Mouse (Mus musculus) hindbrain, embryonic 12.5 days (tissue): Measurements from ENCODE around the gene Fmo1. TPM values are rescaled to one million over a fixed set of nuclear protein-coding genes. Genes with fewer than 3 reads are reported as not detected.

Experiments
- ATAC-seq: fragments of 200-750 bp; cut with Nextera tagmentation; 2 replicates; pipeline ENCODE4 v1.8.0; 2017; ENCODE audit warnings: moderate TSS enrichment; ENCODE audit not compliant: low FRiP score
- H3K27ac ChIP-seq: fragments of 300-500 bp; sonication (generic); 2 replicates; pipeline ENCODE4 v1.5.1; 2016; ENCODE audit warnings: mild to moderate bottlenecking
- H3K27me3 ChIP-seq: fragments of 300-500 bp; sonication (generic); 2 replicates; pipeline ENCODE4 v1.6.1; 2016; ENCODE audit warnings: mild to moderate bottlenecking
- H3K36me3 ChIP-seq: fragments of 300-500 bp; sonication (generic); 2 replicates; pipeline ENCODE4 v1.6.1; 2016; ENCODE audit warnings: mild to moderate bottlenecking
- H3K4me1 ChIP-seq: fragments of 300-500 bp; sonication (generic); 2 replicates; pipeline ENCODE4 v1.6.1; 2016
- H3K4me2 ChIP-seq: fragments of 300-500 bp; sonication (generic); replicated peaks from 2 replicates; pipeline ENCODE4 v1.6.1; 2016; ENCODE audit warnings: mild to moderate bottlenecking
- H3K4me3 ChIP-seq: fragments of 300-500 bp; sonication (generic); 2 replicates; pipeline ENCODE4 v1.5.1; 2016; ENCODE audit warnings: mild to moderate bottlenecking
- H3K9ac ChIP-seq: fragments of 300-500 bp; sonication (generic); 2 replicates; pipeline ENCODE4 v1.6.1; 2016; ENCODE audit warnings: mild to moderate bottlenecking, moderate library complexity
- H3K9me3 ChIP-seq: fragments of 300-500 bp; sonication (generic); replicated peaks from 2 replicates; pipeline ENCODE4 v1.6.1; 2016; ENCODE audit warnings: mild to moderate bottlenecking
- WGBS: fragments of 180-500 bp; shearing (Covaris S2); methylation state at CpG from one replicate; pipeline ENCODE4 v1.1.7; 2016; 5-methylcytosine and 5-hydroxymethylcytosine counted together
- polyA plus RNA-seq: library from polyadenylated mRNA; unstranded; fragments of >200 nt; fragmentation: Nextera tagmentation; extraction: Ambion mirVana; gene quantifications from 2 replicates; pipeline ENCODE4 v1.2.1, GENCODE M21; 2016

Gene Fmo1
- polyA plus RNA-seq, 1 experiment from 2014 or later, result 28.3 TPM

DNA sequence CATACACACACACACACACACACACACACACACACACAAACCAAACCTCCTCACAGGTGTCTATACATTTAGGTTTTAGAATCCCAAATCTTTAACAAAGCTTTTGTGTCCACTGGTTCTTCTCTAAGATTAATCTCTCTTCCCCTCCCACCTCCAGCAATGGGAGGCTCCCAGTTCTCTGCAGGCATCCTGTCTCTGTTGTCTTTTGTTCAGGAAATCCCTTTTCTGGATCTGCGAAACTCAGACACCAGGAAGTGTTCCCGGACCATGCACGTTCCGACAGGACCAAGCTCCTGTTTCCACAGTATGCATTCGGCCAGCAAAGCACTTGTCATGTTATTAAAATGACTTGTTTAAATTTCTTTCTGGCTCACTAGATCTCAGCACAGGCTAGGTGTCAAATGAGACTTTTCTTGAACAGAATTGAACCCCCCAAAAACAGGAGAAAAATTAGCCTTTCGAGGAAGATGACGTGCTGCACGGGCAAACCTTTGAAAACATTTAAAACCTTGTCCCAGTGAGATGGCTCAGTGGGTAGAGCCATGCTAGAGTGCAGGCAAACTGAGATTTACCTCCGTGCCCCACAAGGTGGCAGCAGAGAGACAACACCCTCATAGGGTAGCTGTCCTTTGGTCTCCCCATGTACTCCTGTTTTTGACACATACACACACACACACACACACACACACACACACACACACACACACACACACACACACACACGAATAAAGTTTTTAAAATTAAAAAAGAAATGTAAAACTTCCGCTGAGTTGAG lies 13.4 kb upstream of the Fmo1 start:
- H3K9ac ChIP-seq, result no peak overlapping the region
- 62% methylated on average over 11 of the region's 11 CpGs for WGBS
- H3K4me2 ChIP-seq, result no peak overlapping the region
- H3K27me3 ChIP-seq, result no peaks in the 10 kb centered on the region
- H3K36me3 ChIP-seq, result no peaks in the 10 kb centered on the region
- no peak overlapping the region for H3K27ac ChIP-seq
- H3K4me1 ChIP-seq, result no peaks in the 10 kb centered on the region
- H3K9me3 ChIP-seq, result no peaks in the 10 kb centered on the region
- H3K4me3 ChIP-seq, result no peak overlapping the region
- no peak for ATAC-seq

DNA sequence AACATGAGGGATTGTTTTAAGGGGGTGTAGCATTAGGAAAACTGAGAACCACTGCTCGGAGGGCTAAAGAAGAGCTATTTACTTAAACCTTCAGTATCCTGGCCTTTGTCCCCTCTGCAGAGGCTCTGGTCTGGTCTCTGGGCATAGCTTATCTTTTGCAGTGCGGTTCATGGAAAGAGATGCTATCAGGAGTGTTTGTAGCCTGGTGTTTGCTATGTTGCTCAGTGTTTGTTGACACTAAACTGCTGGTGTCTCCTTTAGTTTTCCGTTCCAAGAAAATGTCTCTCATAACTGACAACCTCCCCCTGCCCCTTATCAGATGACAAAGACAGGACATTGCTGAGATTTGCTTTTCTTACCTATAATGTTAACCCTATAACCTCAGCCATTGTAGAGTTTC lies 8.7 kb upstream of the Fmo1 start:
- Histone ChIP-seq H3K36me3 (no peaks in the 10 kb centered on the region), H3K4me1 (no peaks in the 10 kb centered on the region), H3K27me3 (no peaks in the 10 kb centered on the region), H3K27ac (no peak overlapping the region), H3K4me3 (no peak overlapping the region), H3K9ac (no peak overlapping the region), H3K9me3 (no peaks in the 10 kb centered on the region), H3K4me2 (no peak overlapping the region)
- no peak for ATAC-seq
- WGBS, result 77% methylated on average over 3 of the region's 3 CpGs

DNA sequence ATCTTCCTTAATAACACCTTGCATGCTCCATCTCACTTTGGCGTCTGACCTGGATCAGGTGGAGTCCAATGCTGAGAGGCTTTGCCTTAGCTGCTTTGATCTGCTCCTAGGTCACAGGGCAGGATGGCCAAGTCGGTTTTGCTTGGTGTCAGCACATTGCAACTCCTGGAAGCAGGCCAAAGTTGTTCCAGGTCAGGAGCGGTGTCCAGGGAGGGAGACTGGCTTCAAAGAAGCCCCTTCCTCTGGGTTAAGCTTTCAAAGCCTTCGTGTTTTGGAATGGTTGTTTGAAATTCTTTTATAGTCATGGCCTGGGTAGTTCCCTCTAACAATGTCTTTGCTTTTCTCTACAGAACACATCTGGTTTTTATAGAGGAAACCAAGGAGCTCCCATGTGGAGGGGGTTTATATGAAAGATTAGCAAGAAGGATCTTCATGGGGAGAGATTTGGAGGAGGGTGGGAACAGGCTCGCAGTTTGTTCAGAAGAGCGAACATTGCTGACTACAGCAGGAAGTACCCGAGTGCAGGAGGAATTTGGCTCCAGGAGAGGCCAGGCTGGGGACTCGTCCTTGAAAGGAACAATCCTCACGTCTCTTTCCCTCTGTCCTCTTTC lies 5.4 kb upstream of the Fmo1 start:
- H3K36me3 ChIP-seq, result no peaks in the 10 kb centered on the region
- 73% methylated on average over 9 of the region's 9 CpGs for WGBS
- no peak for ATAC-seq
- H3K4me1 ChIP-seq, result no peaks in the 10 kb centered on the region
- H3K9me3 ChIP-seq, result 0 out of 2 replicates have a peak, but pooled peaks cover 4% of the 10 kb centered on the region
- no peak overlapping the region for H3K4me3 ChIP-seq
- no peak overlapping the region; the same call in 1 of the 2 replicates for H3K9ac ChIP-seq
- H3K27ac ChIP-seq, result peak overlapping the region; percentile 57
- no peak overlapping the region for H3K4me2 ChIP-seq
- H3K27me3 ChIP-seq, result no peaks in the 10 kb centered on the region

DNA sequence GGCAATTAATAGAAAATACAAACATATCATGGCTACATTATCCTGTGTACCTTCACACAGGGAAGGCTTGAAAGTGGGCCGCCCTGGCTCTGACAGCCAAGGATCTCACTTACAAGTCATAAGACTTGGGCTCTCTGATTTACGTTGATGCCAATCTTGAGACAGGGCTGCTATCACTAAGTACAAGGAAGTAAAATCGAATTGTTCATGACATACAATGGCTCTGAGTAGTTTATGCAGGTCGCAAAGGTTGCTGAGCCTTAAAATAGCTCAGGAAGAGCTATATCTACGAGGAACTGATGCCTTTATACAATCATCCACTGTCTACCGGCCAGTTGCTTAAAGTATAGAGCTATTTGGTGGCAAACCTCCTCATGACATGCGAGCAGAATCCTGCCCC lies 4.6 kb upstream of the Fmo1 start:
- H3K4me2 ChIP-seq, result no peak overlapping the region
- no peaks in the 10 kb centered on the region for H3K27me3 ChIP-seq
- 0 out of 2 replicates have a peak, but pooled peaks cover 4% of the 10 kb centered on the region for H3K9me3 ChIP-seq
- no peak overlapping the region for H3K4me3 ChIP-seq
- ATAC-seq, result no peak
- no peaks in the 10 kb centered on the region for H3K36me3 ChIP-seq
- no peak overlapping the region for H3K9ac ChIP-seq
- no peaks in the 10 kb centered on the region for H3K4me1 ChIP-seq
- no peak overlapping the region; the same call in 1 of the 2 replicates for H3K27ac ChIP-seq
- 79% methylated on average over 7 of the region's 7 CpGs for WGBS

DNA sequence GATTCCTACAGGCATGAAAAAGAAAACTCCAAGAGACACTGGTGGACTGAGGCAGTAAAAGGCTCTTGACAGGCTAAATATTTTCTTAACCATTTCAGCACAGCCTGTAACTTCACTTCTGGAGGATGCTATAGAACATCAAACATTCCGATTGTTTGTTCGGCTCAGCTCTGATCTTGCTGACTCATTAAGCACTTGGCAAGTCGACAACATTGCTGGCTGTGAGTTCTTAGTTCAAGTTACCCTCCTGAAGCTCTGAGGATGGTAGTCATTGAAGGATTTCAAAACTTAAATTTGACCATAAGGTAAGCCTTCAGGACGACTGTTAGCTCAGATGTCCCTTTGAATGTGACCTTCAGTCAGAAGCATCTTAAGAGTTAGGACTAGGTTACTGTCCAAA lies 986 bp upstream of the Fmo1 start:
- Histone ChIP-seq H3K27me3 (no peaks in the 10 kb centered on the region), H3K9me3 (0 out of 2 replicates have a peak, but pooled peaks cover 4% of the 10 kb centered on the region), H3K4me3 (no peak overlapping the region), H3K9ac (no peak overlapping the region), H3K4me1 (0 out of 2 replicates have a peak, but pooled peaks cover 2% of the 10 kb centered on the region), H3K4me2 (no peak overlapping the region), H3K36me3 (no peaks in the 10 kb centered on the region), H3K27ac (no peak overlapping the region)
- WGBS, result 82% methylated on average over 4 of the region's 4 CpGs
- ATAC-seq, result no peak

- H3K27me3 ChIP-seq, result no peaks in the 10 kb centered on the region
- WGBS, result 72% methylated on average over 3 of the region's 3 CpGs
- H3K9me3 ChIP-seq, result 0 out of 2 replicates have a peak, but pooled peaks cover 4% of the 10 kb centered on the region
- H3K4me1 ChIP-seq, result 0 out of 2 replicates have a peak, but pooled peaks cover 5% of the 10 kb centered on the region
- no peak overlapping the region for H3K9ac ChIP-seq
- no peak overlapping the region for H3K4me2 ChIP-seq
- ATAC-seq, result no peak
- H3K36me3 ChIP-seq, result no peaks in the 10 kb centered on the region
- H3K27ac ChIP-seq, result no peak overlapping the region
- H3K4me3 ChIP-seq, result no peak overlapping the region
Observed at GRCm38 (mm10) chr1:162865493-162865830, 948 bp downstream of the Fmo1 start.

- WGBS, result 83% methylated on average over 8 of the region's 8 CpGs
- Histone ChIP-seq H3K9me3 (0 out of 2 replicates have a peak, but pooled peaks cover 4% of the 10 kb centered on the region), H3K4me3 (no peak overlapping the region), H3K27ac (no peak overlapping the region), H3K27me3 (no peaks in the 10 kb centered on the region), H3K9ac (no peak overlapping the region), H3K36me3 (no peaks in the 10 kb centered on the region), H3K4me1 (peaks cover 7% of the 10 kb centered on the region; the same call in 1 of the 2 replicates), H3K4me2 (no peak overlapping the region)
- no peak for ATAC-seq
Observed at GRCm38 (mm10) chr1:162864816-162865492, 1.5 kb downstream of the Fmo1 start.

GRCm38 (mm10) chr1:162864279-162864678 lies 2.1 kb downstream of the Fmo1 start:
- no peak overlapping the region for H3K4me2 ChIP-seq
- no peak for ATAC-seq
- H3K9me3 ChIP-seq, result 0 out of 2 replicates have a peak, but pooled peaks cover 4% of the 10 kb centered on the region
- no peaks in the 10 kb centered on the region for H3K36me3 ChIP-seq
- peaks cover 11% of the 10 kb centered on the region; the same call in 1 of the 2 replicates for H3K4me1 ChIP-seq
- no peak overlapping the region for H3K27ac ChIP-seq
- H3K27me3 ChIP-seq, result no peaks in the 10 kb centered on the region
- no peak overlapping the region for H3K9ac ChIP-seq
- 98% methylated on average over 5 of the region's 5 CpGs for WGBS
- H3K4me3 ChIP-seq, result no peak overlapping the region

DNA sequence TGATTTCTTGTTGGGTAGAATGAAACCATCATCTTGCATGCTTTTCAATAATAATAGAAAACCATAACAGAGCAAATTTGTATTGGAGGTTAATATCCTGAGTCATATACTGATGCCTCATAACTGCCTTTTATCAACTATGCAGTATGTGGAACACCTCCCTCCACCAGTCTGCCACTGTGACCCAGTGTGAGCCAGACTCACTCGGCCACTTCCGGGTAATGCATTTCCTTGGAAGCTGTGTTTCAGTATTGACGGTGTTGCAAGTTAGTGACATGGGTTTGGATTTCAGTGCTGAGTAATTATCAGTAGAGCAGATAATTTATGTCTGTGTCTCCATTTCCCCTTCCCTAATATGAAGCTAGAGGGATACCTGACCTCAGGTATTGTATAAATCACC lies 2.8 kb downstream of the Fmo1 start:
- 85% methylated on average over 3 of the region's 3 CpGs for WGBS
- Histone ChIP-seq H3K36me3 (no peaks in the 10 kb centered on the region), H3K27ac (no peak overlapping the region), H3K27me3 (no peaks in the 10 kb centered on the region), H3K4me1 (peaks cover 18% of the 10 kb centered on the region), H3K4me2 (no peak overlapping the region), H3K4me3 (no peak overlapping the region), H3K9me3 (0 out of 2 replicates have a peak, but pooled peaks cover 2% of the 10 kb centered on the region), H3K9ac (no peak overlapping the region)
- no peak for ATAC-seq

DNA sequence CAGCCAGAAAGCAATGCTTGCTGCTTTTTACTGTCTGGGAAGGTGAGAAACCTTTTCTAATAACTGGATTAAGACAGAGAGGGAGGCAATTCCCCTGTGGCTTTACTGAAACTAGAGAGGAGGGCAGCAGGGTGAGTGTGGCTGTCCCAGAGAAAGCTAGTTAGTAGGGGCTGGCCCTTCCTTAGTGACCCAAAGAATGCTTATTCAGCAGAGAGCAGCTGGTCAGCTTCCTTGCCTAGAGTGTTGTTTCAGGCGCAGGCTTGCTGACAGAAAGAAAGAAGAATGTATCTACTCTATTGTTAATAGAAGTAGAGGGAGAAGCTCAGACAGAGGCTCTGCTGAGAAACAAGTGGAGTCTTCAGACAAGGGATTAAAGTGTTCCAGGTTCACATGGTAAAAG lies 4.1 kb downstream of the Fmo1 start:
- no peak overlapping the region for H3K27ac ChIP-seq

GRCm38 (mm10) chr1:162859996-162860605 lies 6.3 kb downstream of the Fmo1 start:
- Histone ChIP-seq H3K27me3 (no peaks in the 10 kb centered on the region), H3K4me2 (no peak overlapping the region), H3K9me3 (no peaks in the 10 kb centered on the region), H3K9ac (no peak overlapping the region), H3K4me3 (no peak overlapping the region), H3K36me3 (no peaks in the 10 kb centered on the region), H3K27ac (peak overlapping the region; percentile 40; the same call in 1 of the 2 replicates), H3K4me1 (peaks cover 21% of the 10 kb centered on the region)
- WGBS, result 75% methylated on average over 9 of the region's 9 CpGs
- ATAC-seq, result no peak

More for the DNA sequence above, 4.1 kb downstream of the Fmo1 start:
- peaks cover 21% of the 10 kb centered on the region for H3K4me1 ChIP-seq
- no peak overlapping the region for H3K4me3 ChIP-seq
- no peaks in the 10 kb centered on the region for H3K27me3 ChIP-seq
- no peak for ATAC-seq
- H3K9me3 ChIP-seq, result no peaks in the 10 kb centered on the region
- H3K36me3 ChIP-seq, result no peaks in the 10 kb centered on the region
- WGBS, result 12% methylated on average over 1 of the region's 1 CpGs
- H3K4me2 ChIP-seq, result no peak overlapping the region
- no peak overlapping the region for H3K9ac ChIP-seq

DNA sequence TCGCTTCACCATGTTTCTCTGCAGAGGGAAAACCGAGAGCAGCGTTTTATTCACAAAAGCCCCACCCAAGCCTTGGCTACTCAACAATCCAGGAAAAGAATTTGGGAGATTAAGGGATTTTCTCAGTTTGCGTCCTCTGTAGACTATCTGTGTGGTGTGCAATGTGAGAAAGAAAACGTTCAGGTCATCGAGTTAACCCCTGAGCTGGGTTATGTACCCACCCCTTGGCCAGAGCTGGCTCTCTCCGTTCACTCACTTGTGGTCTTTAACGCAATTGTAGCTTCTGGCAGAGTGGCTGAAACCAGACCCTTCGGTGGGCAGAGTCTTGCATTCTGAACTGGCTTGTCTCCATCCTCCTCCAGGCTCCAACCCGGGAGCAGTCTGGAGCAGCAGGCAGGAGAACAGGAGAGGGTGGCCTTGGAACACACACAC lies 6.8 kb downstream of the Fmo1 start:
- Histone ChIP-seq H3K4me2 (0 out of 2 replicates have a peak overlapping the region, but pooled peaks have one; percentile 45), H3K9me3 (no peaks in the 10 kb centered on the region), H3K27me3 (no peaks in the 10 kb centered on the region), H3K36me3 (no peaks in the 10 kb centered on the region), H3K9ac (no peak overlapping the region), H3K4me1 (peaks cover 21% of the 10 kb centered on the region), H3K27ac (peak overlapping the region; percentile 40), H3K4me3 (no peak overlapping the region)
- 57% methylated on average over 10 of the region's 10 CpGs for WGBS
- ATAC-seq, result peak; percentile 33; the same call in 1 of the 2 replicates
